Mouse (Mus musculus) B cell, adult 2 months (primary cell): ENCODE measurements around the gene Actrt2.

Source experiments
- DNase-seq, 2 experiments: peaks; one replicate each; pipeline ENCODE4 v3.0.0; 2022

The Actrt2 gene

GRCm38 (mm10) chr4:154667767-154668166 is at the start of gene Actrt2:
Gene Actrt2 (minus strand): TSS chr4:154667867.
- DNase-seq, result no peak

- no peak for DNase-seq
Measured at GRCm38 (mm10) chr4:154709391-154710107, 41.9 kb upstream of the Actrt2 start.

- no peak for DNase-seq
Measured at GRCm38 (mm10) chr4:154708811-154709210, 41.1 kb upstream of the Actrt2 start.

- no peak for DNase-seq
Measured at GRCm38 (mm10) chr4:154708223-154708622, 40.6 kb upstream of the Actrt2 start.

GRCm38 (mm10) chr4:154707521-154707920 is 39.9 kb upstream of the Actrt2 start:
- DNase-seq, result no peak

GRCm38 (mm10) chr4:154706442-154706841 is 38.8 kb upstream of the Actrt2 start:
- DNase-seq, result no peak

GRCm38 (mm10) chr4:154705681-154706080 is 38.0 kb upstream of the Actrt2 start:
- no peak for DNase-seq

- DNase-seq, result no peak
Measured at GRCm38 (mm10) chr4:154705056-154705455, 37.4 kb upstream of the Actrt2 start.

GRCm38 (mm10) chr4:154704591-154704990 is 36.9 kb upstream of the Actrt2 start:
- DNase-seq, result no peak

- DNase-seq, result no peak
Measured at GRCm38 (mm10) chr4:154703426-154704070, 35.9 kb upstream of the Actrt2 start.

GRCm38 (mm10) chr4:154702931-154703330 is 35.3 kb upstream of the Actrt2 start:
- DNase-seq, result no peak

- no peak for DNase-seq
Measured at GRCm38 (mm10) chr4:154702186-154702585, 34.5 kb upstream of the Actrt2 start.

GRCm38 (mm10) chr4:154700921-154701412 is 33.3 kb upstream of the Actrt2 start:
- DNase-seq, result no peak

- DNase-seq, result no peak
Measured at GRCm38 (mm10) chr4:154700436-154700835, 32.8 kb upstream of the Actrt2 start.

GRCm38 (mm10) chr4:154699236-154699635 is 31.6 kb upstream of the Actrt2 start:
- no peak for DNase-seq

GRCm38 (mm10) chr4:154698631-154699030 is 31.0 kb upstream of the Actrt2 start:
- DNase-seq, result no peak

GRCm38 (mm10) chr4:154698021-154698590 is 30.4 kb upstream of the Actrt2 start:
- DNase-seq, result no peak

GRCm38 (mm10) chr4:154697476-154697875 is 29.8 kb upstream of the Actrt2 start:
- DNase-seq, result no peak

- DNase-seq, result no peak
Measured at GRCm38 (mm10) chr4:154696552-154696951, 28.9 kb upstream of the Actrt2 start.

- no peak for DNase-seq
Measured at GRCm38 (mm10) chr4:154696146-154696545, 28.5 kb upstream of the Actrt2 start.

GRCm38 (mm10) chr4:154694361-154694760 is 26.7 kb upstream of the Actrt2 start:
- no peak for DNase-seq

- no peak for DNase-seq
Measured at GRCm38 (mm10) chr4:154693348-154694015, 25.8 kb upstream of the Actrt2 start.

GRCm38 (mm10) chr4:154683068-154683752 is 15.5 kb upstream of the Actrt2 start:
- no peak for DNase-seq
